Mouse (Mus musculus): Measurements from ENCODE around the gene Mbl1.

The Mbl1 gene

GRCm38 (mm10) chr14:41189496-41189895, 38.2 kb downstream of the Mbl1 start:
- DNase-seq (ENCODE audit: low spot score in 2 of 2): no peak

- DNase-seq (ENCODE audit: low spot score in 2 of 2): peak; percentile 6 to 14
Measured at GRCm38 (mm10) chr14:41198037-41198730, 46.9 kb downstream of the Mbl1 start.
